Mouse (Mus musculus): ENCODE data around the gene Lxn.

Gene Lxn

GRCm38 (mm10) chr3:67463450-67464372, at the start of gene Lxn:
Gene Lxn (minus strand): TSS chr3:67463926.
- peak; percentile 61 to 75 for DNase-seq

- peak; percentile 48 to 88 for DNase-seq
These were observed 49.1 kb upstream of the Lxn start for GRCm38 (mm10) chr3:67512807-67513206.

- no peak for DNase-seq
These were observed 44.6 kb upstream of the Lxn start for GRCm38 (mm10) chr3:67508216-67508892.

- DNase-seq = no peak
These were observed 41.6 kb upstream of the Lxn start for GRCm38 (mm10) chr3:67505286-67505685.

- no peak for DNase-seq
These were observed 40.2 kb upstream of the Lxn start for GRCm38 (mm10) chr3:67503878-67504277.

GRCm38 (mm10) chr3:67499406-67499791, 35.7 kb upstream of the Lxn start:
- no peak for DNase-seq

GRCm38 (mm10) chr3:67498773-67499405, 35.2 kb upstream of the Lxn start:
- DNase-seq = no peak

- DNase-seq = no peak
These were observed 34.3 kb upstream of the Lxn start for GRCm38 (mm10) chr3:67497998-67498397.

- DNase-seq = no peak
These were observed 32.6 kb upstream of the Lxn start for GRCm38 (mm10) chr3:67496310-67496709.

- no peak for DNase-seq
These were observed 29.4 kb upstream of the Lxn start for GRCm38 (mm10) chr3:67493132-67493531.

GRCm38 (mm10) chr3:67492086-67492869, 28.6 kb upstream of the Lxn start:
- no peak for DNase-seq

- no peak for DNase-seq
These were observed 26.4 kb upstream of the Lxn start for GRCm38 (mm10) chr3:67490156-67490555.

- no peak for DNase-seq
These were observed 21.5 kb upstream of the Lxn start for GRCm38 (mm10) chr3:67485233-67485632.

GRCm38 (mm10) chr3:67482400-67482799, 18.7 kb upstream of the Lxn start:
- no peak for DNase-seq

GRCm38 (mm10) chr3:67479806-67480205, 16.1 kb upstream of the Lxn start:
- no peak for DNase-seq

GRCm38 (mm10) chr3:67473438-67473837, 9.7 kb upstream of the Lxn start:
- no peak for DNase-seq

GRCm38 (mm10) chr3:67471408-67472127, 7.8 kb upstream of the Lxn start:
- DNase-seq = no peak

GRCm38 (mm10) chr3:67467281-67467680, 3.6 kb upstream of the Lxn start:
- DNase-seq = no peak

- DNase-seq = no peak
These were observed 2.9 kb upstream of the Lxn start for GRCm38 (mm10) chr3:67466576-67466975.

GRCm38 (mm10) chr3:67463001-67463400, 725 bp downstream of the Lxn start:
- DNase-seq = no peak

- no peak for DNase-seq
These were observed 1.1 kb downstream of the Lxn start for GRCm38 (mm10) chr3:67462578-67462977.

GRCm38 (mm10) chr3:67462015-67462414, 1.7 kb downstream of the Lxn start:
- no peak for DNase-seq
